Mouse (Mus musculus) E14TG2a.4 (cell line): ENCODE data around the gene Tec.

Source experiments
- CTCF ChIP-seq: conservative IDR thresholded peaks from 2 replicates; pipeline ENCODE4 v1.5.1; 2014; ENCODE audit warnings: low read length
- NANOG ChIP-seq: IDR thresholded peaks from 2 replicates; pipeline ENCODE4 v1.6.1; 2014; ENCODE audit warnings: borderline replicate concordance, low read length, mixed read lengths
- POU5F1 ChIP-seq: IDR thresholded peaks from 2 replicates; pipeline ENCODE4 v1.6.1; 2014; ENCODE audit warnings: low read length, borderline replicate concordance

- TF ChIP-seq CTCF: no peak
- no peak for TF ChIP-seq NANOG
- TF ChIP-seq POU5F1: no peak
Measured at GRCm38 (mm10) chr5:72709976-72710375, 158.3 kb downstream of the Tec start.
